Mouse (Mus musculus) adrenal gland, postnatal 25 days (tissue): ENCODE data around the gene Ifitm10. TPM values are rescaled to one million over a fixed set of nuclear protein-coding genes. Genes with fewer than 3 reads are reported as not detected.

Source experiments
- total RNA-seq: library from RNA; stranded (reverse); gene quantifications from 2 replicates; pipeline ENCODE4 v1.2.3, GENCODE M21; 2021

Gene Ifitm10
- total RNA-seq, 1 experiment from 2014 or later: 4.1 TPM

Other genes with a start within 250 kb of the Ifitm10 start
- gene Gm39115, start 237.7 kb downstream of the Ifitm10 start, total RNA-seq: not detected in 2 replicates
- gene Gm45337, start 229.1 kb downstream of the Ifitm10 start, total RNA-seq: not detected in 2 replicates
- gene Gm29735, start 216.6 kb downstream of the Ifitm10 start, total RNA-seq: not detected in 2 replicates
- not detected in 2 replicates for gene Gm4553, start 208.0 kb downstream of the Ifitm10 start, total RNA-seq
- gene Krtap5-2, start 197.7 kb downstream of the Ifitm10 start, total RNA-seq: not detected in 2 replicates
- gene Gm10153, start 183.4 kb downstream of the Ifitm10 start, total RNA-seq: not detected in 2 replicates
- not detected in 2 replicates for gene Krtap5-3, start 172.4 kb downstream of the Ifitm10 start, total RNA-seq
- not detected in 2 replicates for gene Gm7579, start 161.9 kb downstream of the Ifitm10 start, total RNA-seq
- not detected in 2 replicates for gene Krtap5-5, start 143.8 kb downstream of the Ifitm10 start, total RNA-seq
- gene Gm40460, start 132.7 kb downstream of the Ifitm10 start, total RNA-seq: not detected in 2 replicates
- not detected in 2 replicates for gene Gm2431, start 115.4 kb downstream of the Ifitm10 start, total RNA-seq
- gene Gm4559, start 99.4 kb downstream of the Ifitm10 start, total RNA-seq: not detected in 2 replicates
- not detected in 2 replicates for gene Krtap5-1, start 76.6 kb downstream of the Ifitm10 start, total RNA-seq
- gene Krtap5-4, start 70.2 kb downstream of the Ifitm10 start, total RNA-seq: not detected in 2 replicates
- 0.55 TPM in 1 of 2 replicates, not detected in the other for gene Gm49369, start 8.9 kb upstream of the Ifitm10 start, total RNA-seq
- 1,030 and 1,043 TPM in 2 replicates for gene Ctsd, start 14.3 kb upstream of the Ifitm10 start, total RNA-seq
- not detected in 2 replicates for gene Syt8, start 61.1 kb upstream of the Ifitm10 start, total RNA-seq
- gene Tnni2, start 68.1 kb upstream of the Ifitm10 start, total RNA-seq: not detected in 2 replicates
- 12.6 and 14.4 TPM in 2 replicates for gene Lsp1, start 87.1 kb upstream of the Ifitm10 start, total RNA-seq
- not detected in 2 replicates for gene Tnnt3, start 125.1 kb upstream of the Ifitm10 start, total RNA-seq
- gene Mrpl23, start 158.9 kb upstream of the Ifitm10 start, total RNA-seq: 4.5 and 13.8 TPM in 2 replicates